Mouse (Mus musculus) inflammation-experienced regulatory T-cells, adult 6 months (primary cell): ENCODE results near the gene Susd1. TPM values are rescaled to one million over a fixed set of nuclear protein-coding genes. Genes with fewer than 3 reads are reported as not detected.

Experiments
- ATAC-seq: one replicate; pipeline ENCODE4 v1.8.0; 2017
- polyA plus RNA-seq, 3 experiments: library from polyadenylated mRNA; unstranded; fragments of 100-300 nt; shearing (Covaris generic); gene quantifications; one replicate each; pipeline ENCODE4 v1.2.1; 2017

Susd1 gene
- polyA plus RNA-seq, 3 experiments from 2014 or later: 0.82 to 1.3 TPM; not detected in 1

DNA sequence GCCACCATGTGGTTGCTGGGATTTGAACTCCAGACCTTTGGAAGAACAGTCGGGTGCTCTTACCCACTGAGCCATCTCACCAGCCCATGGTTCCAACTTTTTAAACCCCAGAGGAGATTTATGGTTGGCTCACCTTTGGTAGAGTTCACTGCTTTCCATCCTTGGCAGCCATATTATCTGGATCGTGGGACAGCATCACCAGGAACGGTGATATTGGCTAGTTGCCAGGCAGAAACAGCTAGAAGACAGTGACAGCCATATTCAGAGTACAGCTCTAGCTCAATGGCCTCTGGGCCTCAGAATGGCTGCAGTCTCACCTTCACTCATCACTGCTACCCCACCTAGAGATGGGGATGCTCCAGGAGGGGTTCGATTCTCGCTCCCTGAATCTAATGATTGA, 159.3 kb downstream of the Susd1 start:
- no peak for ATAC-seq

DNA sequence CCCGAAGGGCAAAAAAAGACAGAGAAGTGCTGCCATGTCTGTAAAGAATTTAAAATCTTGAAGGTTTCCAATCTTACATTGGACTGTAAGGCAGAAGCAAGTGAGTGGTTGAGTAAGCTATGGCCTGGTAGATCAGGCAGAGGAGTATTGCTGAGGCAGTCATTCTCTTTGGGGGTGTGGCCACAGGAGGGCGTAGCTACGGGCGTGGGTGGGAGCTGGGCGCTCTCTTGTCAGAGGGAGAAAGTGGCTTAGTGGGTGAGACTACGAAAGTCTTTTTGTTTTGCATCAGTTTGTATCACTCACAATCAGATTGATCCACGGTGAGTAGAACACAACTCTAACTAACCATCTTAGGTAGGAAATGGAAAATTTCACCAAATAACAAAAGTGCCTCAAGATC, 160.0 kb downstream of the Susd1 start:
- peak; percentile 89 for ATAC-seq

GRCm38 (mm10) chr4:59277958-59278357, 160.5 kb downstream of the Susd1 start:
- no peak for ATAC-seq

GRCm38 (mm10) chr4:59275956-59276355, 162.5 kb downstream of the Susd1 start:
- ATAC-seq: no peak

- peak; percentile 42 for ATAC-seq
These were observed 162.9 kb downstream of the Susd1 start for GRCm38 (mm10) chr4:59275494-59275893.

GRCm38 (mm10) chr4:59274136-59274535, 164.3 kb downstream of the Susd1 start:
- ATAC-seq: no peak

DNA sequence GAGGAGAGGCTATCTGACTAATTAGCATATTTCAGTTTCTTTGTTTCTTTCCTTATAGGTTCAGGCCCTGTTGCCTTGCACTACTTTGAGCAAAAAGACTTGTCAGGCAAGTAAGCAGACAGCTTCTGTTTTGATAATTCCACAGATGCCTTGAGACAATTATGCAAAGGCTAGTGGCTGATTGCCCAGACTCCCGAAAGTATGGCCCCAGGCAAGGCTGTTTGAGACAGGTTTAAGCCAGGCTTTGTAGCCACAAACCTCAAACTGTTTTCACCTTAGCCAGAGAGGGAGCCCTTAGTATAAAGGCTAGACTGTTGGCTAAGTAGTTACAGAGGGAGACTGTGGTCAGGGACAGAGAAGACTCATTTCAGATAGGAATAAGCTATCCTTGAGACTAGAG, 165.1 kb downstream of the Susd1 start:
- ATAC-seq: no peak

- ATAC-seq: no peak
These were observed 172.8 kb downstream of the Susd1 start for GRCm38 (mm10) chr4:59265631-59266030.

- ATAC-seq: peak; percentile 8
These were observed 173.3 kb downstream of the Susd1 start for GRCm38 (mm10) chr4:59265182-59265581.

Other genes starting within 250 kb of the Susd1 start
- gene Ugcg, start 249.4 kb downstream of the Susd1 start, polyA plus RNA-seq: 10 to 100 TPM in 2 of 3 experiments, 1 to 10 TPM in 1; 8.7 to 20.6 (median 16.4) TPM
- 100 to 1,000 TPM in 2 of 3 experiments, 10 to 100 TPM in 1; 96.1 to 119 (median 110) TPM for gene Ptbp3, start 110.7 kb upstream of the Susd1 start, polyA plus RNA-seq
- gene Hsdl2, start 142.9 kb upstream of the Susd1 start, polyA plus RNA-seq: 10 to 100 TPM; 34.5 to 47.5 (median 41.4) TPM
- gene E130308A19Rik, start 187.6 kb upstream of the Susd1 start, polyA plus RNA-seq: 10 to 100 TPM in 1 of 3 experiments, 1 to 10 TPM in 2; 7.0 to 25.5 (median 10.0) TPM